Mouse (Mus musculus) cortical plate, adult 2 months (tissue): ENCODE data around the gene Klhdc7a. TPM values are rescaled to one million over a fixed set of nuclear protein-coding genes. Genes with fewer than 3 reads are reported as not detected.

Experiments
- H3K27ac ChIP-seq: fragments of 200-500 bp; 2 replicates; pipeline ENCODE4 v1.5.1; 2012; ENCODE audit warnings: low read length, control low read depth, inconsistent platforms; ENCODE audit not compliant: insufficient read depth
- H3K4me1 ChIP-seq: fragments of 200-500 bp; 2 replicates; pipeline ENCODE4 v1.6.1; 2011; ENCODE audit warnings: low read length; ENCODE audit not compliant: control insufficient read depth, insufficient read depth
- H3K4me3 ChIP-seq: fragments of 200-500 bp; 2 replicates; pipeline ENCODE4 v1.5.1; 2011; ENCODE audit warnings: mild to moderate bottlenecking, low read length, control low read depth; ENCODE audit not compliant: insufficient read depth
- CTCF ChIP-seq: fragments of 200-500 bp; IDR thresholded peaks from 2 replicates; pipeline ENCODE4 v1.5.1; 2011; ENCODE audit warnings: mild to moderate bottlenecking, control low read depth, low read length; ENCODE audit not compliant: insufficient read depth; ENCODE audit errors: extremely low read depth
- POLR2A ChIP-seq: fragments of 200-500 bp; IDR thresholded peaks from 2 replicates; pipeline ENCODE4 v1.6.1; 2011; ENCODE audit warnings: mild to moderate bottlenecking, low read length, control low read depth; ENCODE audit not compliant: insufficient read depth; ENCODE audit errors: extremely low read depth
- polyA plus RNA-seq: library from polyadenylated mRNA; depleted of rRNA; stranded (reverse); fragments of >200 nt; gene quantifications from 2 replicates; pipeline ENCODE4 v1.2.3, GENCODE M21; 2012

Klhdc7a gene
- polyA plus RNA-seq, 1 experiment = 5.4 TPM

DNA sequence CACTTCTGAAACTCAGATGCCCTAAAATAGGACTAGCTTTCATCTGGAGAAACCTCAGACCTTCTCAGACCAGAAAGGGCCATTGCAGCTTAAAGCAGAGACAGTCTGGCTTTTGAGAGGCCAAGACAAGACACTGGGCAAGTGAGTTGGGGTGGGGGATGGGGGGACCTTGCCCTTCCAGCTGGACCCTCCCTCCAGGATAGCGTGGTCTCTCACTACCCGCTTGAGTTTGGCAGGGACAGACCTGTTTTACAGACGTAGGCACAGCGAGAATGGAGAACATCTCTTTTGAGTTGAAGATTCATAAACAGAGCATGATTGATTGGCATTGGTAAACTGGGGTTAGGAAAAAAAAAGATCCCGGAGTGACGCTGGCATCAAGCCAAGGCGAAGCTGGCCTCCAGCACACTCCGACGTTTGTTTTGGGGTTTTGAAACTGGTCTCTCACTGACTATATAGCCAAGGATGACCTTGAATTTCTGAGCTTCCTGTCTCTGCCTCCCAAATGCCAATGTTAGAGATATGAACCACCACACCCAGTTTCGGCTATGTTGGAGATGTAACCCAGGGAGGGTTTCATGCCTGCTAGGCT is 7.0 kb downstream of the Klhdc7a start:
- TF ChIP-seq POLR2A = no peak
- TF ChIP-seq CTCF = no peak
- Histone ChIP-seq H3K4me3 (no peak overlapping the region), H3K27ac (no peak overlapping the region), H3K4me1 (no peaks in the 10 kb centered on the region; the same call in 1 of the 2 replicates)

DNA sequence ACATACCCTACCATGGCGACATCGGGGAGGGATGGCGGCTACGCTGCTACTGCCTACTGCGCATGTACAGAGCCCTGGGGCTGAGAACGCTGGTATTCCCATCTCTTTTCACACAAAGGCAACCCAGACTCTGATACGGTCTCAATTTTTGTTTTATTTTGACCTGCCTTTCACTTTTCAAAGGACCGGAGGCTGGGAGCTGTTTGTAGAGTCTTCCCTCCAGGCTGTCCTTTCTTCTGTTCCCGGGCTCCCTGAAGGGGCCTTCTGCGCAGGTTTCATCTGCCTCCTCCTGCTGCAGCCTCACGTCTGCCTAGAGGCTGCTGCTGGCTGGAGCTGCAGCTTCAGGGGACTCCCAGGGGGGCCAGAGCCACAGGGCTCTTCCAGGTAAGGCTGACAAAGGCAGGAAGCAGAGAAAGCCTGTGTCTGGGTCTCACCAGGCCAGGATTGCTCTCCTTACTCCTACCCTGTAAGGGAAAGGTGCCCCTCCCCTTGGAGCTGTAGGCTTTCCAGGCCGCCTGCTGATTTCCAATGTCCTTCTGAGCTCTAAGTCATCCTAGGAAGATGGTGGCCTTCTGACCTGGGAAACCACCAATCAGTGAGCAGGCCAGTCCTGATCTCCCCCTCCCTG is 7.6 kb downstream of the Klhdc7a start:
- Histone ChIP-seq H3K4me1 (no peaks in the 10 kb centered on the region; the same call in 1 of the 2 replicates), H3K27ac (no peak overlapping the region), H3K4me3 (no peak overlapping the region)
- TF ChIP-seq CTCF (no peak), POLR2A (no peak)

DNA sequence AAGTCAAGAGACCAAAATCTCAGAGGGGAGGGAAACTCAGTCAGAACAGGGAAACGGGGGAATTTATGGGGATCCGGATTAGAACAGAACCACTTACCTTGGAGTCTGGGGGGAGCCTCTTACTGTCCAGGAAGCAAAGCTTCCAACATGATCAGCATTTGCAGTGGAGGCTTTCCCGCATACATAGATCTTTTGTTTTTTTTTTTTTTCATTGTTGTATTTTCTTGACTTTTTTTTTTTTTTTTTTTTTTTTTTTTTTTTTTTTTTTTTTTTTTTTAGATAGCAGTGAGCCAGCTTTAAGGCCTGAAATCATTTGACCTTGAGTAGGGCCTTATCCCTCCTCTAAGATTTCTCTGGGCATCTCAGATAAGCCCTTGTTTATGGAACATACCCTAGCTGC is 8.6 kb downstream of the Klhdc7a start:
- H3K27ac ChIP-seq = no peak overlapping the region
- no peaks in the 10 kb centered on the region; the same call in 1 of the 2 replicates for H3K4me1 ChIP-seq
- no peak overlapping the region for H3K4me3 ChIP-seq
- TF ChIP-seq POLR2A (no peak), CTCF (no peak)

DNA sequence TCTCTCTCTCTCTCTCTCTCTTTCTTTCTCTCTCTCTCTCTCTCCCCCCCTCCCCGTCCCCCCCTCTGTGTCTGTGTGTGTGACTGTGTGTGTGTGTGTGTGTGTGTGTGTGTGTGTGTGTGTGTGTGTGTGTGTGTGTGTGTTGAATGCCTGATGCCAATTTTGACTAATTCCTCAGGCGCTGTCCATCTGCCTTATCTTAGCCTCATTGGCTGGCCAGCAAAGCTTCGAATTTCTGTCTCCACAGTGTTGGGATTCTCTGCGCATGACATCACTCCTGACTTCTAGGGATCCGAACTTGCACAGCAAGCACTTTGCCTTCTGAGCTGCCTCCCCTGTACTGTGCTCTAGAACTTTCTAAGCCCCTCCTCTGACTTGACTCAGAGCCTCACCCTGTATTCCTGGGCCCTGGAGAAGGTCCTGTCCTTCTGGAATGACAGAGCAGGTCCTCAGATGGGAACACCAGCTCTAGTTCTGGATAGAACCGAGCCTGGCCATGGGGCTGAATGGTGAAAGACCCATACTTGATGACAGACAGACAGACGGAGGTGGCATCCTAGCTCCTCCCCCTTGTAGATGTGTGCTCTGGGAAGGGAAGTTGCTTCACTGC is 16.8 kb downstream of the Klhdc7a start:
- H3K4me1 ChIP-seq = no peaks in the 10 kb centered on the region
- H3K27ac ChIP-seq = no peak overlapping the region
- no peak overlapping the region for H3K4me3 ChIP-seq
- TF ChIP-seq CTCF = no peak
- TF ChIP-seq POLR2A = no peak

DNA sequence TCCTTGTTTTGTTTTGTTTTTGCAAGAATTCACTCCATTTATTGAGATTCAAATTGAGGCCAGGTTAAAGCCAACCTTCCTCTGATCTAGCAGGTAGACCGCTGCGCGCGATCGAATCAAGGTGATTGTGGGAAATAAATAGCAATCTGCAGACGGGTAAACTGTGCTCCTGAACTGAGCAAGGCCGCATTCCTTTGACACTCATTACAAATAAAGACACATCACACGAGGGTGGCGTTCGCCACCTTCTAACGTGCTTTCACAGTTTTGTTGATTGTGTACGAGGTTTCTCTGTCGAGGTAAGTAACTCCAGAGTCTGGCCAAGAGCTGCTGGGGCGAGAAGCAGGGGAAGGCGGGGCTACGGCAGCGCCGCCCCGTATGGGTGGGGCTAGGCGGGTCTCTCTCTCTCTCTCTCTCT is 17.4 kb downstream of the Klhdc7a start:
- H3K27ac ChIP-seq = no peak overlapping the region

DNA sequence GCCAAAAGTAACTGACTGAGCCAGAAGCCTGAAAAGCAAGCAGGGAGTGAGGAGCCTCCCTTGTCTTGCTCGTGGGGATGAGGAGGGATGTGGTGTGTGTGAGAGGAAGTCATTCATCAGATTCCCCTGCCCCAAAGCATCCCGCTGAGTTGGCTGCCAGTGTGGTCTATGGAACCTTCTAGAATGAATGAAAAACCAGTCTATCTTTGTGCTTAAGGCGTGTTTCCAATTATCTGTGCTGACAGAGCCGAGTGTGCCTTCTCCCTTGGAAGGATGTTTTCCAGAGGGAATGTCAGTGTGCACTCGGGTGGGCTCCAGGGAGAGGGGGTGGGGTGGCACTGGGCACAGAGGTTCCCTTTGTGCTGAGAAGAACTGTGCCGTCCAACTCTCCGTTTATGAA is 19.2 kb downstream of the Klhdc7a start:
- no peak overlapping the region for H3K4me3 ChIP-seq
- H3K4me1 ChIP-seq = no peaks in the 10 kb centered on the region
- no peak overlapping the region for H3K27ac ChIP-seq
- TF ChIP-seq POLR2A (no peak), CTCF (no peak)

More for the DNA sequence above, 17.4 kb downstream of the Klhdc7a start:
- no peak overlapping the region for H3K4me3 ChIP-seq
- H3K4me1 ChIP-seq = no peaks in the 10 kb centered on the region
- no peak for TF ChIP-seq CTCF

DNA sequence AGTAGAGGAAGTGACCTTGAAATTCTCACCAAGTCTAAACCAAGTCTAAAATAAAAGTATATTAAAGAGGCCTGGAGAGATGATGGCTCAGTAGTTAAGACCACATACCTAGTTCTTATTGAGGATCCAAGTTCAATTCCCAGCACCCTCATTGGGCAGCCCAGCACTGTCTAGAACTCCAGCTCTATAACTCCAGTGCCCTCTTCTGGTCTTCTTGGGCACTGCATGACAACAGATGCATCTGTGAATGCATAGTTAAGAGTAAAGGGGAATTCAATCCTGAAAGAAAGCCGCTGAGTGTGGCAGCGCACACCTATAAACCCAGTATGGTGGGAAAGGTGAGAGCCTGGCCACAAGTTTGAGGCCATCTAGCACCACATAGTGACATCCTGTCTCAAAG is 20.5 kb downstream of the Klhdc7a start:
- TF ChIP-seq POLR2A = no peak
- TF ChIP-seq CTCF = 0 out of 2 replicates have a peak, but pooled peaks have one; percentile 17
- no peaks in the 10 kb centered on the region for H3K4me1 ChIP-seq
- no peak overlapping the region for H3K27ac ChIP-seq
- H3K4me3 ChIP-seq = no peak overlapping the region

DNA sequence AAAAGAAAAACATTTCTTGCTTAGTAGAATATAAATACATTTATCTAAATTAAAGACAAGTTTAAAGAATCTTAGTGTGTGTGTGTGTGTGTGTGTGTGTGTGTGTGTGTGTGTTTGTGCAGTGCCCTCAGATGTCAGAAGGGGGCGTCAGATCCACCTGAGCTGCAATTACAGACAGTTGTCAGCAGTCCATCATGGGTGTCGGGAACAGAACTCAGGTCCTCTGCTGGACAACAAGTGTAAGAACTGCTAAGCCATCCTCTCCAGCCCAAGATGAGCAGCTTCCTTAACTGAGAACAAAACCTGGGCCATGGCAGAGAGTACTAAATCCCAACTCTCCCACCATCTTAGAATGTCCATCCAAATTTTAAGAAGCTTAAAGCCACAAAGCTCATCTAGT is 26.0 kb downstream of the Klhdc7a start:
- Histone ChIP-seq H3K4me3 (no peak overlapping the region), H3K27ac (no peak overlapping the region), H3K4me1 (no peaks in the 10 kb centered on the region)
- TF ChIP-seq CTCF = no peak
- TF ChIP-seq POLR2A = no peak

DNA sequence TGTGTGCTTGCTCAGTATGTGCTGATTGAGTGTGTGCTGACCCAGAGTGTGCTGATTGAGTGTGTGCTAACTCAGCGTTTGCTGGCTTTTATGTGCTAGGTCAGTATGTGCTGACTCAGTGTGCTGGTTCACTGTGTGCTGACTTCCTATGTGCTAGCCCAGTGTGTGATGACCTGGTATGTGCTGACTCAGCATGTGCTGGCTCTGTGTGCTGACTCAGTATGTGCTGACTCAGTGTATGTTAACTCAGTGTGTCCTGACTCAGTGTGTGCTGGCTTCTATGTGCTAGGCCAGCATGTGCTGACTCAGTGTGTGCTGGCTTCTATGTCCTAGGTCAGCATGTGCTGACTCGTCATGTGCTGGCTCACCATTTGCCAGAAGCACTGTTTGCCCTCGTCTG is 32.3 kb downstream of the Klhdc7a start:
- no peak for TF ChIP-seq POLR2A
- no peak for TF ChIP-seq CTCF
- H3K4me3 ChIP-seq = no peak overlapping the region
- H3K27ac ChIP-seq = no peak overlapping the region
- H3K4me1 ChIP-seq = no peaks in the 10 kb centered on the region
